Mouse (Mus musculus): ENCODE results near the gene Lysmd1. TPM values are rescaled to one million over a fixed set of nuclear protein-coding genes. Genes with fewer than 3 reads are reported as not detected.
"Not testable (repeated sequence)": the region's sequence is repeated elsewhere in the genome, so short reads cannot be mapped to it uniquely, and the experiment has no call there.

Gene Lysmd1
- polyA plus RNA-seq (2012; rRNA removed) = 23.7 and 27.4 TPM in 2 replicates

GRCm38 (mm10) chr3:95133680-95134101 lies at the start of gene Lysmd1, which contains the start of gene Scnm1:
Gene Lysmd1 (plus strand): TSS chr3:95134088.
Gene Scnm1 (minus strand): TSS chr3:95134011.
- no peak for TF ChIP-seq POLR2A (IDR thresholded peaks at IDR 0.05; ENCODE audit: borderline replicate concordance, extremely low read depth, insufficient read depth, insufficient read length, poor library complexity, severe bottlenecking)
- peak; percentile 21; the same call in 1 of the 2 replicates for TF ChIP-seq CTCF (IDR thresholded peaks at IDR 0.05; ENCODE audit: borderline replicate concordance, extremely low read depth, insufficient read depth, insufficient read length)
- peak; percentile 99 for DNase-seq (ENCODE audit: low read depth)

GRCm38 (mm10) chr3:95088071-95088470 lies 45.8 kb upstream of the Lysmd1 start:
- TF ChIP-seq POLR2A (IDR thresholded peaks at IDR 0.05; ENCODE audit: borderline replicate concordance, extremely low read depth, insufficient read depth, insufficient read length, poor library complexity, severe bottlenecking) (no peak), CTCF (IDR thresholded peaks at IDR 0.05; ENCODE audit: borderline replicate concordance, extremely low read depth, insufficient read depth, insufficient read length) (no peak)

GRCm38 (mm10) chr3:95100854-95101253 lies 33.0 kb upstream of the Lysmd1 start:
- DNase-seq (ENCODE audit: low read depth) = no peak
- TF ChIP-seq POLR2A (IDR thresholded peaks at IDR 0.05; ENCODE audit: borderline replicate concordance, extremely low read depth, insufficient read depth, insufficient read length, poor library complexity, severe bottlenecking) (no peak), CTCF (IDR thresholded peaks at IDR 0.05; ENCODE audit: borderline replicate concordance, extremely low read depth, insufficient read depth, insufficient read length) (no peak)

More at GRCm38 (mm10) chr3:95088071-95088470, 45.8 kb upstream of the Lysmd1 start:
- no peak for DNase-seq (ENCODE audit: low read depth)

GRCm38 (mm10) chr3:95105121-95105520 lies 28.8 kb upstream of the Lysmd1 start:
- TF ChIP-seq POLR2A (IDR thresholded peaks at IDR 0.05; ENCODE audit: borderline replicate concordance, extremely low read depth, insufficient read depth, insufficient read length, poor library complexity, severe bottlenecking) = no peak
- TF ChIP-seq CTCF (IDR thresholded peaks at IDR 0.05; ENCODE audit: borderline replicate concordance, extremely low read depth, insufficient read depth, insufficient read length) = no peak
- no peak for DNase-seq (ENCODE audit: low read depth)

- no peak for TF ChIP-seq CTCF (IDR thresholded peaks at IDR 0.05; ENCODE audit: borderline replicate concordance, extremely low read depth, insufficient read depth, insufficient read length)
- TF ChIP-seq POLR2A (IDR thresholded peaks at IDR 0.05; ENCODE audit: borderline replicate concordance, extremely low read depth, insufficient read depth, insufficient read length, poor library complexity, severe bottlenecking) = no peak
- peak; percentile 18 for DNase-seq (ENCODE audit: low read depth)
These were observed 28.1 kb upstream of the Lysmd1 start for GRCm38 (mm10) chr3:95105586-95106337.

GRCm38 (mm10) chr3:95106338-95107117 lies 27.4 kb upstream of the Lysmd1 start, which contains the start of gene Pip5k1a:
Gene Pip5k1a (minus strand): TSS chr3:95106930.
- DNase-seq (ENCODE audit: low read depth) = peak; percentile 100
- peak; percentile 37; the same call in 1 of the 2 replicates for TF ChIP-seq CTCF (IDR thresholded peaks at IDR 0.05; ENCODE audit: borderline replicate concordance, extremely low read depth, insufficient read depth, insufficient read length)
- TF ChIP-seq POLR2A (IDR thresholded peaks at IDR 0.05; ENCODE audit: borderline replicate concordance, extremely low read depth, insufficient read depth, insufficient read length, poor library complexity, severe bottlenecking) = peak; percentile 33; the same call in 1 of the 2 replicates

GRCm38 (mm10) chr3:95107308-95107707 lies 26.6 kb upstream of the Lysmd1 start:
- not testable (repeated sequence) for DNase-seq (ENCODE audit: low read depth)

GRCm38 (mm10) chr3:95107898-95108297 lies 26.0 kb upstream of the Lysmd1 start:
- peak; percentile 24 for DNase-seq (ENCODE audit: low read depth)
- no peak for TF ChIP-seq CTCF (IDR thresholded peaks at IDR 0.05; ENCODE audit: borderline replicate concordance, extremely low read depth, insufficient read depth, insufficient read length)

- TF ChIP-seq POLR2A (IDR thresholded peaks at IDR 0.05; ENCODE audit: borderline replicate concordance, extremely low read depth, insufficient read depth, insufficient read length, poor library complexity, severe bottlenecking) = peak; percentile 77; the same call in 1 of the 2 replicates
- no peak for TF ChIP-seq CTCF (IDR thresholded peaks at IDR 0.05; ENCODE audit: borderline replicate concordance, extremely low read depth, insufficient read depth, insufficient read length)
- peak; percentile 98 for DNase-seq (ENCODE audit: low read depth)
These were observed 22.8 kb upstream of the Lysmd1 start, which contains the start of gene Vps72 for GRCm38 (mm10) chr3:95110911-95111726. Gene Vps72 (plus strand): TSS chr3:95111022.

GRCm38 (mm10) chr3:95112760-95113159 lies 21.1 kb upstream of the Lysmd1 start:
- no peak for TF ChIP-seq CTCF (IDR thresholded peaks at IDR 0.05; ENCODE audit: borderline replicate concordance, extremely low read depth, insufficient read depth, insufficient read length)
- no peak for TF ChIP-seq POLR2A (IDR thresholded peaks at IDR 0.05; ENCODE audit: borderline replicate concordance, extremely low read depth, insufficient read depth, insufficient read length, poor library complexity, severe bottlenecking)

GRCm38 (mm10) chr3:95117751-95118150 lies 16.1 kb upstream of the Lysmd1 start:
- no peak for DNase-seq (ENCODE audit: low read depth)
- no peak for TF ChIP-seq CTCF (IDR thresholded peaks at IDR 0.05; ENCODE audit: borderline replicate concordance, extremely low read depth, insufficient read depth, insufficient read length)
- no peak for TF ChIP-seq POLR2A (IDR thresholded peaks at IDR 0.05; ENCODE audit: borderline replicate concordance, extremely low read depth, insufficient read depth, insufficient read length, poor library complexity, severe bottlenecking)

More at GRCm38 (mm10) chr3:95112760-95113159, 21.1 kb upstream of the Lysmd1 start:
- DNase-seq (ENCODE audit: low read depth) = no peak

Data from brain, embryonic 14.5 days (tissue).